In genomic region chr3:121307532-121308234, GRCm38 (mm10) we compare ENCODE assay signal across 8 mouse cellular contexts. TPM values are rescaled to one million over a fixed set of nuclear protein-coding genes. Genes with fewer than 3 reads are reported as not detected.
DNase-seq lines count a peak whose midpoint lies in the region; ATAC-seq and TF ChIP-seq lines count a peak whose summit lies in the region.

No protein-coding gene starts in this region.

- no peak overlapping the region for H3K4me3 ChIP-seq in embryonic facial prominence, embryonic 11.5 days (ENCODE audit: low read depth, low read length)
- no peak overlapping the region for H3K4me3 ChIP-seq in heart, adult 2 months
- H3K4me3 ChIP-seq in kidney, embryonic 14.5 days (ENCODE audit: low read length) = no peak overlapping the region
- no peak overlapping the region for H3K4me3 ChIP-seq in limb, embryonic 14.5 days (replicated peaks; ENCODE audit: low read length)

- peak; percentile 31; the same call in 1 of the 2 replicates for ATAC-seq in embryonic facial prominence, embryonic 11.5 days (replicated peaks; ENCODE audit: insufficient number of reproducible peaks, low FRiP score, low TSS enrichment, low read depth)
- peak; percentile 76 for ATAC-seq in kidney, embryonic 14.5 days (ENCODE audit: low FRiP score, low TSS enrichment)
- ATAC-seq in limb, embryonic 14.5 days (ENCODE audit: low FRiP score, low read depth) = peak; percentile 75

- no peak; the same call in 1 of the 2 replicates for TF ChIP-seq CTCF in heart, adult 2 months (IDR thresholded peaks at IDR 0.05)

- WGBS in embryonic facial prominence, embryonic 11.5 days = 75% methylated on average over 7 of the region's 7 CpGs
- 57% methylated on average over 7 of the region's 7 CpGs for WGBS in heart, adult 2 months
- WGBS in kidney, embryonic 14.5 days = 80% methylated on average over 7 of the region's 7 CpGs
- WGBS in limb, embryonic 14.5 days = 68% methylated on average over 7 of the region's 7 CpGs

- no peaks in the 10 kb centered on the region for H3K27me3 ChIP-seq in embryonic facial prominence, embryonic 11.5 days (ENCODE audit: control insufficient read depth, insufficient read depth, low read length)
- H3K27me3 ChIP-seq in heart, adult 2 months (ENCODE audit: control insufficient read depth, insufficient read depth, low read length) = no peaks in the 10 kb centered on the region
- no peaks in the 10 kb centered on the region for H3K27me3 ChIP-seq in kidney, embryonic 14.5 days (ENCODE audit: control insufficient read depth, insufficient read depth, low read length)
- no peaks in the 10 kb centered on the region for H3K27me3 ChIP-seq in limb, embryonic 14.5 days (ENCODE audit: control insufficient read depth, insufficient read depth, low read length)

- no peaks in the 10 kb centered on the region for H3K4me1 ChIP-seq in embryonic facial prominence, embryonic 11.5 days (ENCODE audit: control insufficient read depth, insufficient read depth, low read length)
- H3K4me1 ChIP-seq in heart, adult 2 months (ENCODE audit: control insufficient read depth, insufficient read depth, low read length) = 0 out of 2 replicates have a peak, but pooled peaks cover 1% of the 10 kb centered on the region
- no peaks in the 10 kb centered on the region for H3K4me1 ChIP-seq in kidney, embryonic 14.5 days (ENCODE audit: control insufficient read depth, insufficient read depth, low read length)
- H3K4me1 ChIP-seq in limb, embryonic 14.5 days (ENCODE audit: control insufficient read depth, insufficient read depth, low read length) = no peaks in the 10 kb centered on the region

- peak; percentile 81 for DNase-seq in 416B (ENCODE audit: low read depth)
- peak; percentile 78 for DNase-seq in adrenal gland, postnatal 25 days
- DNase-seq in embryonic facial prominence, embryonic 11.5 days (ENCODE audit: low spot score) = peak; percentile 90
- DNase-seq in heart, adult 2 months = peak; percentile 69 to 76
- DNase-seq in limb, embryonic 14.5 days (ENCODE audit: low spot score) = peak; percentile 87
- peak; percentile 18 to 44 for DNase-seq in monocyte, adult 2 months (ENCODE audit: low read depth in 1 of 2, low spot score in 2 of 2)
- DNase-seq in spleen, postnatal 14 days (ENCODE audit: low spot score in 2 of 2) = peak; percentile 42 to 69

- H3K79me2 ChIP-seq in heart, adult 2 months (replicated peaks; ENCODE audit: control insufficient read depth, insufficient read depth, low read length) = no peaks in the 10 kb centered on the region

- intact Hi-C loops in heart, adult 2 months (cut with DNase I) = loop anchor here (1.0 to 5.0 kb wide), 3 partner anchors 120 to 430 kb away; partner anchors contain the start of gene Cnn3

- no peak overlapping the region for H3K27ac ChIP-seq in embryonic facial prominence, embryonic 11.5 days (replicated peaks; ENCODE audit: low read depth, low read length)
- H3K27ac ChIP-seq in heart, adult 2 months = no peak overlapping the region
- H3K27ac ChIP-seq in kidney, embryonic 14.5 days (ENCODE audit: low read depth, low read length) = no peak overlapping the region
- no peak overlapping the region for H3K27ac ChIP-seq in limb, embryonic 14.5 days (replicated peaks; ENCODE audit: low read depth, low read length)

- no peaks in the 10 kb centered on the region for H3K9me3 ChIP-seq in embryonic facial prominence, embryonic 11.5 days (replicated peaks; ENCODE audit: control insufficient read depth, low read length)
- H3K9me3 ChIP-seq in kidney, embryonic 14.5 days (ENCODE audit: control insufficient read depth, low read length) = no peaks in the 10 kb centered on the region
- H3K9me3 ChIP-seq in limb, embryonic 14.5 days (ENCODE audit: control insufficient read depth, low read length) = no peaks in the 10 kb centered on the region

- no peak for TF ChIP-seq POLR2A in heart, adult 2 months (IDR thresholded peaks at IDR 0.05; ENCODE audit: insufficient read depth, low read depth, low read length)
- TF ChIP-seq POLR2A in limb, embryonic 14.5 days (IDR thresholded peaks at IDR 0.05; ENCODE audit: borderline replicate concordance, extremely low read depth, insufficient read depth, insufficient read length) = no peak

- no peak overlapping the region for H3K9ac ChIP-seq in embryonic facial prominence, embryonic 11.5 days (replicated peaks; ENCODE audit: low read length)
- H3K9ac ChIP-seq in heart, adult 2 months (ENCODE audit: low read depth, low read length) = no peak overlapping the region
- H3K9ac ChIP-seq in kidney, embryonic 14.5 days (ENCODE audit: low read depth, low read length) = no peak overlapping the region
- H3K9ac ChIP-seq in limb, embryonic 14.5 days (ENCODE audit: low read depth, low read length, severe bottlenecking) = no peak overlapping the region

- H3K4me2 ChIP-seq in embryonic facial prominence, embryonic 11.5 days (ENCODE audit: low read depth, low read length) = no peak overlapping the region
- no peak overlapping the region for H3K4me2 ChIP-seq in kidney, embryonic 14.5 days (replicated peaks; ENCODE audit: low read depth, low read length)
- no peak overlapping the region for H3K4me2 ChIP-seq in limb, embryonic 14.5 days (replicated peaks; ENCODE audit: low read depth, low read length, severe bottlenecking)

- TF ChIP-seq EP300 in heart, adult 2 months (IDR thresholded peaks at IDR 0.05; ENCODE audit: insufficient read depth, low read depth, low read length) = peak; percentile 98

- H3K36me3 ChIP-seq in embryonic facial prominence, embryonic 11.5 days (replicated peaks; ENCODE audit: control insufficient read depth, insufficient read depth, low read depth, low read length) = no peaks in the 10 kb centered on the region
- no peaks in the 10 kb centered on the region for H3K36me3 ChIP-seq in heart, adult 2 months (ENCODE audit: control insufficient read depth, insufficient read depth, low read length)
- no peaks in the 10 kb centered on the region for H3K36me3 ChIP-seq in kidney, embryonic 14.5 days (ENCODE audit: control insufficient read depth, insufficient read depth, low read length)
- 0 out of 2 replicates have a peak, but pooled peaks cover 4% of the 10 kb centered on the region for H3K36me3 ChIP-seq in limb, embryonic 14.5 days (ENCODE audit: control insufficient read depth, insufficient read depth, low read length)

RNA-seq across cellular contexts. Expression of gene Alg14, which starts 16.1 kb away (rescaled TPM):
- 41.7 and 55.2 TPM in 2 replicates for total RNA-seq in adrenal gland, postnatal 25 days (2021)
- polyA plus RNA-seq in embryonic facial prominence, embryonic 11.5 days (2014; fragmentation: Nextera tagmentation; extraction: Ambion mirVana) = 35.4 and 35.6 TPM in 2 replicates
- total RNA-seq in heart, adult 2 months (2021) = 10 to 100 TPM in 1 of 2 experiments, 1 to 10 TPM in 1; 9.1 to 10.4 TPM
- polyA plus RNA-seq in heart, adult 2 months (2012; rRNA removed) = 12.5 and 19.9 TPM in 2 replicates
- 41.3 and 43.8 TPM in 2 replicates for polyA plus RNA-seq in kidney, embryonic 14.5 days (2014; fragmentation: Nextera tagmentation; extraction: Ambion mirVana)
- 21.2 and 23.7 TPM in 2 replicates for polyA plus RNA-seq in limb, embryonic 14.5 days (2012; rRNA removed)
- polyA plus RNA-seq in limb, embryonic 14.5 days (2014; fragmentation: Nextera tagmentation; extraction: Ambion mirVana) = 40.3 and 47.4 TPM in 2 replicates

RNA-seq across cellular contexts. Expression of gene Tmem56, which starts 24.8 kb away (rescaled TPM):
- total RNA-seq in adrenal gland, postnatal 25 days (2021) = 30.2 and 34.0 TPM in 2 replicates
- polyA plus RNA-seq in embryonic facial prominence, embryonic 11.5 days (2014; fragmentation: Nextera tagmentation; extraction: Ambion mirVana) = 0.90 and 1.6 TPM in 2 replicates
- 1 to 10 TPM in 1 of 2 experiments, under 1 TPM in 1; 0.99 to 2.9 TPM for total RNA-seq in heart, adult 2 months (2021)
- polyA plus RNA-seq in heart, adult 2 months (2012; rRNA removed) = 0.68 and 2.0 TPM in 2 replicates
- polyA plus RNA-seq in kidney, embryonic 14.5 days (2014; fragmentation: Nextera tagmentation; extraction: Ambion mirVana) = 1.3 and 2.6 TPM in 2 replicates
- 1.4 and 1.7 TPM in 2 replicates for polyA plus RNA-seq in limb, embryonic 14.5 days (2012; rRNA removed)
- 1.6 and 1.8 TPM in 2 replicates for polyA plus RNA-seq in limb, embryonic 14.5 days (2014; fragmentation: Nextera tagmentation; extraction: Ambion mirVana)

Comparison
In these comparisons a context has a peak if more than half of its experiments do, and no peak if none do; other contexts are left out.
1. DNase-seq: peak in every context shown above with its lines; median percentile 90 in embryonic facial prominence, embryonic 11.5 days; 87 in limb, embryonic 14.5 days; 81 in 416B; 78 in adrenal gland, postnatal 25 days; 72 in heart, adult 2 months; 56 in spleen, postnatal 14 days; 31 in monocyte, adult 2 months.